Comparison of ENCODE assay signal across 7 mouse cellular contexts in the genomic region with DNA sequence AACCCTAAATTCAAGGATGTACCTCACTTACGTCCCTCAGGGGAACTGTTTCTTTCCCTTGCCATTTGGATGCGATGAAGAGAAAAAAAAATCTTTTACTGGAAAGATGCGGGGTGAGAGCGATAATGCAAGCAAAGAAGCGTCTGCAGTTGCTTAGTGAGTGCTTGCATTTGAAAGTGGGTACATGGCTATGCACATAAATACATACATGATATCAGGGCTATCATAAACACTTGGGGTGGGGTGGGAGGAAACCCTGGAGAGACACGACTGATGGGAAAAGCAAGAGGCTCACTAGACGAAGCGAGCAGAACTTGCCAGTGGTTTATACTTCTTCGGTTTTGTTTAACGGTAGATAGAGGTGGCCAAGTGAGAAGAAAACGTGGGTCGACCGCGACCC. TPM values are rescaled to one million over a fixed set of nuclear protein-coding genes. Genes with fewer than 3 reads are reported as not detected.
DNase-seq lines count a peak whose midpoint lies in the region; ATAC-seq and TF ChIP-seq lines count a peak whose summit lies in the region.

A gene (plus strand): TSS at position 301 of the 400 bp plus-strand sequence.

- no peak for TF ChIP-seq CTCF in C2C12 (IDR thresholded peaks at IDR 0.05; ENCODE audit: control insufficient read depth, insufficient read depth, insufficient read length)
- no peak for TF ChIP-seq CTCF in G1E (IDR thresholded peaks at IDR 0.05; ENCODE audit: low read depth, low read length)

- 16% methylated on average over 14 of the region's 14 CpGs for WGBS in heart, embryonic 12.5 days
- 11% methylated on average over 14 of the region's 14 CpGs for WGBS in liver, embryonic 12.5 days (ENCODE audit: insufficient replicate concordance)

- H3ac ChIP-seq in C2C12 (ENCODE audit: control insufficient read depth, insufficient read length, low read depth), result peak within 1 kb of the TSS; percentile 87

- DNase-seq in G1E (ENCODE audit: low spot score), result no peak
- DNase-seq in adrenal gland, adult 18-20 months (ENCODE audit: low spot score in 2 of 2), result no peak
- DNase-seq in spleen, adult 12 weeks (ENCODE audit: low spot score), result no peak

- H3K4me2 ChIP-seq in heart, embryonic 12.5 days, result peak within 1 kb of the TSS; percentile 91
- H3K4me2 ChIP-seq in liver, embryonic 12.5 days, result peak within 1 kb of the TSS; percentile 88

- no peak for ATAC-seq in G1E (ENCODE audit: extremely low read depth, insufficient number of reproducible peaks, low FRiP score, poor library complexity, severe bottlenecking)
- no peak for ATAC-seq in heart, embryonic 12.5 days (ENCODE audit: insufficient number of reproducible peaks, low FRiP score)
- no peak for ATAC-seq in liver, embryonic 12.5 days
- ATAC-seq in inflammation-experienced regulatory T-cells, adult 6 months, result no peak

- peaks cover 3% of the 10 kb centered on the region for H3K27me3 ChIP-seq in C2C12 (ENCODE audit: control insufficient read depth, insufficient read depth, insufficient read length)
- H3K27me3 ChIP-seq in G1E (ENCODE audit: insufficient read depth, low read length), result no peaks in the 10 kb centered on the region
- peaks cover 15% of the 10 kb centered on the region for H3K27me3 ChIP-seq in heart, embryonic 12.5 days (replicated peaks)
- peaks cover 8% of the 10 kb centered on the region; the same call in 1 of the 2 replicates for H3K27me3 ChIP-seq in liver, embryonic 12.5 days (replicated peaks)

- H3K4me3 ChIP-seq in C2C12 (ENCODE audit: insufficient read depth, poor library complexity, severe bottlenecking) (peak within 1 kb of the TSS; percentile 85), G1E (ENCODE audit: low read depth, low read length) (peak within 1 kb of the TSS; percentile 99)
- H3K4me3 ChIP-seq in heart, embryonic 12.5 days, result peak within 1 kb of the TSS; percentile 90
- H3K4me3 ChIP-seq in liver, embryonic 12.5 days, result peak within 1 kb of the TSS; percentile 94

- peaks cover 23% of the 10 kb centered on the region for H3K4me1 ChIP-seq in G1E (ENCODE audit: insufficient read depth, low read depth, low read length)
- peaks cover 7% of the 10 kb centered on the region for H3K4me1 ChIP-seq in heart, embryonic 12.5 days (replicated peaks)
- peaks cover 28% of the 10 kb centered on the region for H3K4me1 ChIP-seq in liver, embryonic 12.5 days

- H3K36me3 ChIP-seq in C2C12 (ENCODE audit: control insufficient read depth, insufficient read depth), result no peaks in the 10 kb centered on the region
- H3K36me3 ChIP-seq in G1E (replicated peaks), result peaks cover 31% of the 10 kb centered on the region
- H3K36me3 ChIP-seq in heart, embryonic 12.5 days, result no peaks in the 10 kb centered on the region
- no peaks in the 10 kb centered on the region for H3K36me3 ChIP-seq in liver, embryonic 12.5 days

- H3K79me2 ChIP-seq in C2C12 (ENCODE audit: control insufficient read depth, insufficient read depth), result peaks cover 12% of the 10 kb centered on the region

- H3K9ac ChIP-seq in heart, embryonic 12.5 days, result peak within 1 kb of the TSS; percentile 91
- peak within 1 kb of the TSS; percentile 93 for H3K9ac ChIP-seq in liver, embryonic 12.5 days

- peaks cover 1% of the 10 kb centered on the region for H3K79me3 ChIP-seq in C2C12 (ENCODE audit: low read depth)

- no peaks in the 10 kb centered on the region for H3K9me3 ChIP-seq in G1E (replicated peaks)
- no peaks in the 10 kb centered on the region for H3K9me3 ChIP-seq in heart, embryonic 12.5 days (replicated peaks)
- no peaks in the 10 kb centered on the region for H3K9me3 ChIP-seq in liver, embryonic 12.5 days (replicated peaks)

- H3K27ac ChIP-seq in heart, embryonic 12.5 days (ENCODE audit: poor library complexity, severe bottlenecking), result no peak within 1 kb of the TSS
- 0 out of 2 replicates have a peak within 1 kb of the TSS, but pooled peaks have one; percentile 26 for H3K27ac ChIP-seq in liver, embryonic 12.5 days

TF ChIP-seq in C2C12, 6 proteins besides CTCF, POLR2A, EP300 and RAD21:
- TF ChIP-seq MYOG (IDR thresholded peaks at IDR 0.05; ENCODE audit: control insufficient read depth, extremely low read depth, insufficient read length) (no peak), CEBPB (IDR thresholded peaks at IDR 0.05; ENCODE audit: low read depth) (no peak), FOSL1 (IDR thresholded peaks at IDR 0.05; ENCODE audit: insufficient read depth, low read length, poor library complexity, severe bottlenecking) (no peak), USF1 (IDR thresholded peaks at IDR 0.05; ENCODE audit: low read depth) (no peak), MAX (IDR thresholded peaks at IDR 0.05) (no peak), MYOD1 (IDR thresholded peaks at IDR 0.05; ENCODE audit: control insufficient read depth, insufficient read length, low read depth) (no peak)
TF ChIP-seq in C2C12: peak in this region for 0.

RNA-seq across cellular contexts. Expression of the gene that starts here (rescaled TPM):
- polyA plus RNA-seq in C2C12 (2012; fragmentation: generic; extraction: Trizol), result 0.12 TPM
- total RNA-seq in G1E (2014; fragmentation: Nextera tagmentation), result not detected in 2 replicates
- 0.05 TPM in 1 of 2 replicates, not detected in the other for total RNA-seq in G1E (2017)
- polyA plus RNA-seq in G1E (2012), result 0.02 TPM in 2 replicates
- polyA plus RNA-seq in heart, embryonic 12.5 days (2016; fragmentation: Nextera tagmentation; extraction: Ambion mirVana), result 150 and 151 TPM in 2 replicates
- 2.5 TPM in 2 replicates for polyA plus RNA-seq in liver, embryonic 12.5 days (2016; fragmentation: Nextera tagmentation; extraction: Ambion mirVana)
- 1 to 10 TPM; 1.3 to 2.3 TPM for total RNA-seq in adrenal gland, adult 18-20 months (2021)
- polyA plus RNA-seq in inflammation-experienced regulatory T-cells, adult 6 months (2017; shearing (Covaris generic)), result under 1 TPM in 1 of 3 experiments, not detected in 2; 0.20 TPM

Comparison
In these comparisons a context has a peak if more than half of its experiments do, and no peak if none do; other contexts are left out.
1. RNA of the gene that starts here (polyA plus RNA-seq): 150 to 151 TPM in heart, embryonic 12.5 days; 2.5 TPM in liver, embryonic 12.5 days, 0.12 TPM in C2C12 (single experiment), 0.20 TPM in inflammation-experienced regulatory T-cells, adult 6 months and 0.02 TPM in G1E; every median in the first group is over 10 times any median in the second.
2. Peak in every context shown above with its lines, with median percentiles within 50 percentile points of each other: H3K4me3 ChIP-seq.